Mouse (Mus musculus) layer of hippocampus, postnatal 14 days (tissue): ENCODE measurements around the gene 1700028P14Rik. TPM values are rescaled to one million over a fixed set of nuclear protein-coding genes. Genes with fewer than 3 reads are reported as not detected.
"Not testable (repeated sequence)": the region's sequence is repeated elsewhere in the genome, so short reads cannot be mapped to it uniquely, and the experiment has no call there.

Experiments used
- DNase-seq, 2 experiments: peaks; one replicate each; pipeline ENCODE4 v3.0.0; 2021 to 2022; ENCODE audit warnings: low spot score in 2 of 2, mixed read lengths in 1 of 2
- long read RNA-seq, 2 experiments: library from polyadenylated mRNA; stranded (forward); transcript quantifications; one replicate each; pipeline ENCODE4 v2.0.0; 2021
- total RNA-seq, 2 experiments: library from RNA; stranded (reverse); gene quantifications; 2 replicates each; pipeline ENCODE4 v1.2.3; 2021

Gene 1700028P14Rik
- total RNA-seq: 1 to 10 TPM; 1.7 to 2.5 TPM
- long read RNA-seq, experiment 1, partial matches to known transcripts: 1 of 1 reads
- long read RNA-seq, experiment 1, other reads (novel, unspliced or antisense): 0 of 1 reads
- long read RNA-seq, experiment 2, partial matches to known transcripts: 2 of 7 reads
- long read RNA-seq, experiment 2, other reads (novel, unspliced or antisense): 2 of 7 reads

DNA sequence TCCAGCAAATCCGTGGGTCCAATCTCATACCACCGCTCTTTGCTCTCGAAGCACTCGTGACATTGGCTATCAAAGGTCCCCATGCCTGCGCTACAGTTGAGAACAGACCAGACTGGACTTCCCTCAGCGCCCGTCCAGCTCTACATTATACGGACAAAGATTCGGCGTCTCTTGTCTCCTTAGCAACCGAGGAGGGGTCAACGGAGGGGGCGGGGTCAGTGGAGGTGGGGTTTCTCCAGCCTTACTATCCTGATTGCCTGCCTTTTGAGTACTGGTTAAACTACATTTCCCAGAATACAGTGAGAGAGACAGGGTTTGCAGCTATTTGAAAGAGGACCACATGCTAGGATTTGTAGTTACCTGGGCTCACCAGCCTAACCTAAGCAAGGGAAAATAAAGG is at the start of gene 1700028P14Rik:
TSS of gene 1700028P14Rik (minus strand) at position 169 of the 400 bp plus-strand sequence.
- peak in 1 of 2 experiments; percentile 51 for DNase-seq

GRCm38 (mm10) chr19:23699131-23699530 is 46.5 kb upstream of the 1700028P14Rik start:
- no peak for DNase-seq

GRCm38 (mm10) chr19:23698366-23698765 is 45.8 kb upstream of the 1700028P14Rik start:
- no peak for DNase-seq

DNA sequence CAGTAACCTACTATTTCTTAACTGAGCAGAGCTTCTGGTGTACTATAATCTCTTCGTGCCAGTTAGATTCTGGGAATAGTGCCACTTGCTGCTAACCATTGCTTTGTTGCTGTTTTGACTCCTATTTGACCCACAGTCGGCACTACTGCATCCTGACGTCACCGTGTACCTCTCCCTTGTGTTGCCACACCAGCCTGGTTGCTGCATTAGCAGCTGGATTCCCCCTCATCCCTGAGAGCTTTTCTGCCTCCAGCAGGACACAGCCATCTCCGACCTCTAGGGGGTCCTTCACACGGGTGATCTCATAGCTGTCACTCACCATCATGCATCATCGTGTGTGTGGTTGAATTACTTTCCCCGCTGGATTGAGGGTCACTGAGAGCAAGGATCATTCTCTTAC is 45.2 kb upstream of the 1700028P14Rik start:
- peak in 1 of 2 experiments; percentile 18 for DNase-seq

DNA sequence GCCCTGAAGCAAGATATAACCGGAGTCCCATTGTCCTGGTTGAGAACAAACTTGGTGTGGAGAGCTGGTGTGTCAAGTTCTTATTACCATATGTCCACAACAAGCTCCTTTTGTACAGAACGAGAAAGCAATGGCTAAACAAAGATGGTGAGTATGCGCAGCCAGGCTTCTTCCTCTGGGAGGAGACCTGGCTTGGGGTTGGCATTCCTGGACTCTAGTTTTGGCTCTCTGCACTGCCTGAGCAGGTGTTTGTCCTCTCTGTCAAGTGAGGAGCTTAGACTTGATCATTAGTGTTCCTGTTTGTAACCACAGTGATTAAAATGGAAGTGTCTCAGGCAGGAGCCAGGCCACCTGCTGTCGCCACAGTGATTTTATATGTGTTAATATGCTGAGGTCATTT is 41.7 kb upstream of the 1700028P14Rik start:
- peak in 1 of 2 experiments; percentile 34 for DNase-seq

GRCm38 (mm10) chr19:23688421-23688946 is 35.9 kb upstream of the 1700028P14Rik start:
- DNase-seq: peak; percentile 13 to 47

- peak; percentile 87 to 90 for DNase-seq
Observed at GRCm38 (mm10) chr19:23687296-23688021, 34.8 kb upstream of the 1700028P14Rik start, which contains the start of gene Ptar1. Gene Ptar1 (plus strand): TSS chr19:23687429.

- DNase-seq: no peak
Observed at GRCm38 (mm10) chr19:23686962-23687295, 34.3 kb upstream of the 1700028P14Rik start.

DNA sequence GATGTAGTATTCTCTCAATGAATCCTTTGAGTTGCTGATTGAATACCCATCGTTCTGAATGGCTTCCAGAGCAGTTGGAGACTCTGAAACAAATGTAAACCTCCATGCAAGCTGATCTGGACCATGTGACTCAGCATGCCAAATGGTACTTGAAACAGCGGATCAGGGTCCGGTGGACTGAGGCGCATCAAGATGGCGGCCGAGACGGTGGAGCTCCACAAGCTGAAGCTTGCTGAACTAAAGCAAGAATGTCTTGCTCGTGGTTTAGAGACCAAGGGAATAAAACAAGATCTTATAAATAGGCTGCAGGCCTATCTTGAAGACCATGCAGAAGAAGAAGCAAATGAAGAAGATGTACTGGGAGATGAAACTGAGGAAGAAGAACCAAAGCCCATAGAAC is 23.0 kb upstream of the 1700028P14Rik start:
- not testable (repeated sequence) for DNase-seq

GRCm38 (mm10) chr19:23673021-23673420 is 20.4 kb upstream of the 1700028P14Rik start:
- no peak for DNase-seq

GRCm38 (mm10) chr19:23668142-23668655 is 15.6 kb upstream of the 1700028P14Rik start:
- no peak for DNase-seq

DNA sequence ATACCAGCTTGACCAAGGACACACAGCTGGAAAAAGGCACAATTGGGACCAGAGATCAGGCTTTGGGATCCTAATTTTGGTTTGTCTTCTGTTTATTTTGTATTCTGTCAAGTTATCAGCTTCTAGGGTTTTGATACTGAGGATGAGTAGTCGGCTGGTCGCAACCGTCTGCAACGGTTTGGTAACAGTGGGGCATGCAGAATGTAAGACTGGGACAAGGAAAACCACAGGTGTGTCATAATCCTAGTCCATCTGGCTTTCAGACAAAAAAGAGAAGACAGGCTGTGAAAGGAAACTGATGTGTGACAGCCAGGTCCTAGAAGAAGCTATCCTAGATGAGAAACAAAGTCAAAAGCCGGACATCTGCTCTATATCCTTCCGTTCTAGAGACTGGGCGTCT is 11.5 kb upstream of the 1700028P14Rik start:
- no peak for DNase-seq

- DNase-seq: no peak
Observed at GRCm38 (mm10) chr19:23658350-23658749, 5.7 kb upstream of the 1700028P14Rik start.

DNA sequence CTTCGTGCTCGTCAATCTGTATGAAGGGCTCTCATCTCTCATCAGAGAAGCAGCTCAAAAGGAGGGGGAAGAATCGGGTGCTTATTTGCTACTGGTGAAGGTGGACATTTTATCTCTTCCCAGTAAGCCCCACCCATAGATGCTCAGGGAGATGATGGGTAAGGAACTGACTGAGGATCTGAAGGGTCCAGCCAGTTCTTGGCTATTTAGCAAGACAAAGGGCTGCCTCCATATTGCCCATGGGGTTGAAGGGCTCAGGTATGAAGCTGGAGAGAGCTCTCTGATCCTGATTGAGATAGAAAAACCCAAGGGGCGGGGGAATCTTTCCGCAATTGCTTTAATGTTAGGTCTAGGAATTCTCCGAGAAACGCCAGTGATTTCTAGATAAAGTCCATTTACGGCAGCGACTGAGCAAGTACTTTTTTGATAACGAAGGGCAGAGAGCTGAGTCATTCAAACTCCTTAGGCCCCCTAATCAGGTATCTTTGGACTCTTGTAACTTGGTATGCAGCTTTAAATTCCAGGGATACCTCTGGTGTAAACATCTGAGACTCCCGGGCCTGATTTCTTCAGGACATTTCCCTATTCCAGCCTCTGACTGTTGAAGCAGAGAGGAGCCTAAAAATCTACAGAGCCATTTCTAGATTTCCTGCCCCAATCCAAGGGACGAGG is 4.8 kb upstream of the 1700028P14Rik start:
- DNase-seq: no peak

DNA sequence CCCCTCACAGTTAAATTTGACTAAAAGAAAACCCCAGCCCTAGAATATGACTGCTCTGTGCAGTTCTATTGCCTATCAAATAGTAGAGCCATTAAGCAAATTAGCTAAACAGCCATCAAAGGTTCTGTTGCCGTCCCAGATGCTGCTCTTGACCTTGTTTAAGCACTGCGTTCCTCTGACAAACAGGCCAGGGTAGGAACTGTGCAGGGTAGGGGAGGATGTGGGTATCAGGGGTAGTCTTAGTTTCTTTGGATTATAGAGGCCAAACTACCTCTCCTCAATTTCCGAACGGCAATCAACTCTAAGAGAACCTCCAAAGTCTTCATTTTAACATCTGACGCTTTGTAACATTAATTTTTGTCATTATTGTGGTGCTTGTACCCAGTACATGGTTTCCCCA is 542 bp upstream of the 1700028P14Rik start:
- DNase-seq: no peak

DNA sequence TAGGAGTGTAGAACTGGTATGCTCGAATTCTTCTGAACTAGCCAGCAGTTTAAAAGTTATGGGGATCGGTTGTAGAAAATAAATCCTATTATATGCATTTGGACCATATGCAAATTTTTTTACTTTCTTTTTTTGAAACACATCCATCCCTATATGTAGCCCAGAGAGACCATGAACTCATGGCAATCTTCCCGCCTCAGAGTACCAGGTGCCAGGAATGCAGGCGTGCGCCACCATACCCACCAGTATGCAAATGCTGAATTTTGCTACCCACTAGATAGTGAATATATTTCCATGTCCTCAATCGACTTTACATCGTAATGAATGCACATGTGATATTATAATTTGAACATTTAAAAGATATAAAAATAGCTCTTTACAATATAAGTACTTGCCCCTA is 5.3 kb downstream of the 1700028P14Rik start:
- no peak for DNase-seq

GRCm38 (mm10) chr19:23645347-23645746 is 7.3 kb downstream of the 1700028P14Rik start:
- DNase-seq: peak in 1 of 2 experiments; percentile 55

GRCm38 (mm10) chr19:23643819-23644218 is 8.8 kb downstream of the 1700028P14Rik start:
- no peak for DNase-seq

GRCm38 (mm10) chr19:23636786-23637185 is 15.8 kb downstream of the 1700028P14Rik start:
- no peak for DNase-seq

DNA sequence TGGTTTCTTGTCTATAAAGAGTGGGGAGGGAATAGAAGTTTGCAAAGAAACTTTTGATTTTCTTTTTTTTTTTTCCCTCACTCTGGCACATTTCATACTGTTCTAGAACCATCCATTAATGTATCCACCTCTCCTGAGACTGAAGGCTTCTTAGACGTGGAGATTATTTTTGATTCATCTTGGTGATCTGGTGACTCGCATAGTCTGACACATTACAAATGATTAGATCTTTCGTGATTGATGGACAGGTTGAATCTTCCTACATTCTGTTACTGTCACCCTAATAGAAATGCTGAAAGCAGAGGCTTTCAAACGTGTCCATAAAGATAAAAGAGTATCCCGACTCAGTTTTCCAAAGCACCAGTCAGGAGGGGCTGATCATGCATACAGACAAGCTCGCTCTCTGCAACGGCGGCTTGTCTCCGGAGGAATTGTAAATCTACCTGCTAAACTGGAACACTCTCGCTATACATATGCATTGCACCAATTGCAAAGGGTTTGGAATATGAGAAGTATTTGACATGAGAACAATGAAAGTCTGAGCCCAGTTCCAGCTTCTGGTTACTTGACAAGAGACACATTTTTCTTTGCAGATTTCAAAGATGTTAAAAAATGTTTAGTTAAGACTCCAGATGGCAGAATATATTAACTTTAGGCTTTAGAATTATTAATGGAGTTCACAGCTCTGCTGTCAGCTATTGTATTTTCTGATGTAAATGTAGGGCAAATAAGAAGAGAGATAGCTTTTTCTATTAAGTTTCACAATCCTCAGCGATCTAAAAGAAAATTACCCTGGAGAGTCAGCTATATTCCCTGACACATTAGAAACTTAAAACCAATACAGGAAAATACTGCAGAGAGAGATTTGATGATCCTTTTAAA is 20.8 kb downstream of the 1700028P14Rik start:
- no peak for DNase-seq

- no peak for DNase-seq
Observed at GRCm38 (mm10) chr19:23614268-23614667, 38.3 kb downstream of the 1700028P14Rik start.
